Mouse (Mus musculus): Measurements from ENCODE around the gene Vipr1.

- TF ChIP-seq GATA1 (IDR thresholded peaks at IDR 0.05; ENCODE audit: low read length) (no peak), TAL1 (IDR thresholded peaks at IDR 0.05; ENCODE audit: low read length) (no peak)
Measured at GRCm38 (mm10) chr9:121681191-121681590, 38.7 kb downstream of the Vipr1 start.

Measured in erythroblast, embryonic 14.5 days (primary cell).